Mouse (Mus musculus): ENCODE measurements at regions not wholly inside any gene's neighbourhood (a gene's known extent, or its start where the extent isn't known, plus 50 kb on each side); places are given as distances from the start of the nearest gene placed in this dataset.
A peak's percentile ranks its signal among the peaks of the same experiment; 100 is the strongest.

DNA sequence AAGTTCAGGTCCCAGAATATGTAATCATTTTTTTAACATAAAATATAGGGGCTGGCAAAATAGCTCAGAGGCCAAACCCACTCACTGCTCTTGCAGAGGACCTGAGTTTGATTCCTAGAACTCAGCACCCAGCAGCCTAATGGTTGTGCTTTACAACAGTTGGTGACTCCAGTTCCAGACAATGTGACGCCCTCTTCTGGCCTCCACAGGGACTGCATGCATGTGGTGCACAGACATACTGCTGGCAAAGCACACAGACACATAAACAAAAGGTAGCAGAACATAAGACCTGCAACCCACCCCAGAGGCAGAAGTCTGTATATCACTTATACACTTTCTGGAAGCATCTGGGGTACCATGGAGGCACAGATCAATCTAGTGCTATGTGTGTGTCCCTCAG, 87.5 kb downstream of the Ackr3 start:
- Histone ChIP-seq H3K27me3 (no peaks in the 10 kb centered on the region), H3K9ac (replicated peaks) (no peak overlapping the region), H3K4me1 (0 out of 2 replicates have a peak, but pooled peaks cover 3% of the 10 kb centered on the region), H3K4me2 (replicated peaks) (no peak overlapping the region), H3K4me3 (no peak overlapping the region), H3K9me3 (no peaks in the 10 kb centered on the region), H3K36me3 (no peaks in the 10 kb centered on the region), H3K27ac (replicated peaks) (no peak overlapping the region)
- ATAC-seq (replicated peaks) = no peak
- 83% methylated on average over 1 of the region's 1 CpGs for WGBS

GRCm38 (mm10) chr1:90297751-90298150, 94.0 kb downstream of the Ackr3 start:
- Histone ChIP-seq H3K27ac (replicated peaks) (no peak overlapping the region), H3K4me2 (replicated peaks) (no peak overlapping the region), H3K9ac (replicated peaks) (no peak overlapping the region), H3K9me3 (no peaks in the 10 kb centered on the region), H3K36me3 (no peaks in the 10 kb centered on the region), H3K4me3 (no peak overlapping the region), H3K4me1 (no peaks in the 10 kb centered on the region), H3K27me3 (no peaks in the 10 kb centered on the region)
- ATAC-seq (replicated peaks) = no peak
- 85% methylated on average over 5 of the region's 5 CpGs for WGBS

- no peaks in the 10 kb centered on the region for H3K9me3 ChIP-seq
Observed at GRCm38 (mm10) chr1:90300229-90300628, 96.4 kb downstream of the Ackr3 start.

DNA sequence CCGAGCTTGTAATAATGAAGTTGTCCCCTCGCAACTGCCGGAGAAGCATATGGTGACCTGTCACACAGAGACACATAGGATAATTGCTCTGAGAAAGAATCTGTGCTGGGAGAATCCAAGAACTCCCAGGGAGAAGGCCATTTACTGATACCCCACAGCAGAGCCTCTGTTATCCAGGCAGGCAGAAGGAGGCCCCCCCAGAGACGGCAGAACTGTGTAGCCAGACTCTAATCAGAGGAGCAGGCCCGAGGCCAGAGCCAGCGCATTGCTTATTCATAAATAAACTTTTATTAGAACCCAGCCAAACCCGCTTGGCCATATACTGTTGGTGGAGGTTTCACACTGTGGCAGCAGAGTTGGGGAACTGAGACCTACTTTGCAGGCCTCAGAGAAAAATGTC, 100.6 kb downstream of the Ackr3 start:
- H3K4me1 ChIP-seq = no peaks in the 10 kb centered on the region
- 43% methylated on average over 7 of the region's 7 CpGs for WGBS
- no peaks in the 10 kb centered on the region for H3K36me3 ChIP-seq
- H3K27ac ChIP-seq (replicated peaks) = no peak overlapping the region
- H3K4me3 ChIP-seq = no peak overlapping the region
- no peak overlapping the region for H3K4me2 ChIP-seq (replicated peaks)
- no peak overlapping the region for H3K9ac ChIP-seq (replicated peaks)
- no peaks in the 10 kb centered on the region for H3K9me3 ChIP-seq
- ATAC-seq (replicated peaks) = 0 out of 2 replicates have a peak, but pooled peaks have one; percentile 48
- no peaks in the 10 kb centered on the region for H3K27me3 ChIP-seq

More at GRCm38 (mm10) chr1:90300229-90300628, 96.4 kb downstream of the Ackr3 start:
- Histone ChIP-seq H3K27me3 (no peaks in the 10 kb centered on the region), H3K4me3 (no peak overlapping the region), H3K4me2 (replicated peaks) (no peak overlapping the region), H3K36me3 (no peaks in the 10 kb centered on the region), H3K9ac (replicated peaks) (no peak overlapping the region), H3K4me1 (no peaks in the 10 kb centered on the region), H3K27ac (replicated peaks) (no peak overlapping the region)
- ATAC-seq (replicated peaks) = no peak
- 87% methylated on average over 10 of the region's 10 CpGs for WGBS

GRCm38 (mm10) chr1:90311016-90311415, 107.2 kb downstream of the Ackr3 start:
- Histone ChIP-seq H3K4me3 (no peak overlapping the region), H3K9me3 (no peaks in the 10 kb centered on the region), H3K4me1 (peaks cover 9% of the 10 kb centered on the region), H3K9ac (replicated peaks) (no peak overlapping the region), H3K36me3 (no peaks in the 10 kb centered on the region), H3K4me2 (replicated peaks) (no peak overlapping the region), H3K27ac (replicated peaks) (no peak overlapping the region), H3K27me3 (no peaks in the 10 kb centered on the region)
- WGBS = 74% methylated on average over 3 of the region's 3 CpGs
- no peak for ATAC-seq (replicated peaks)

DNA sequence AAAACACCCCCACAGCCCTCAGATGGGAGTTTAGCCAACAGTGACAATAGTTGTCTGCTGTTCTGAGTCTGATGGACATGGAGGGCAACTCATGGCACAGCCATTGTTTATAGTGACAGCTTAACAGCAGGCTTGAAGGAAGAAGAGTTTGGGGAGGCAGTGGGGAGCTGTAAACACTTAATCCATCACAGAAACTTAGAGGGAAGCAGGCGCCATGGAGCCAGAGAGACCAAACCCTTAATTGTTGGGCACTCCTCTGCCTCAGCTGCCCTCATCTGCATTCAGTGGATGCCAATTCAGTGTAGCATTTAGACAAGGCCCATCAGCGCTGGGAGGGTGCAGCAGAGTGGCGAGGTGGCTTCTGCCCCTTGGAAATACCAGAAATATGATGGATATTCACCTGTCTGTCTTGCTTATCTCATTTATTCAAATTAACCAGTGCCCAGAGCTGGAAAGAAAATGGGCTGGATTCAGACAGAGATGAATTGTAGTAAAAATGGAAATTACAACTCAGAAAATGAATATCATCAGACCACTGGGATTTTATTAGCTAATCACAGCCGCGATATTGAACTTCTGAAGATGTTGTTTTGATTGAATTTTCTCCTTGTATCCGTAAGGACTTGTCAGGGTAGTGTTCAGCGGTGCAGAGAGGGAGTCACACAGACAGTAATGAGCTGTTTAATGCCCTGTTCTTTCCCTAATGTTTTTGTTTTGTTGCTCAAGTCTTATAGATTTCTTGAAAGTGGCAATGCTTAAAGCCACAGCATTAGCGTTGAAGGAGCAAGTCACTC, 108.1 kb downstream of the Ackr3 start:
- peaks cover 9% of the 10 kb centered on the region for H3K4me1 ChIP-seq
- ATAC-seq (replicated peaks) = no peak
- H3K9me3 ChIP-seq = no peaks in the 10 kb centered on the region
- no peaks in the 10 kb centered on the region for H3K36me3 ChIP-seq
- no peak overlapping the region for H3K4me2 ChIP-seq (replicated peaks)
- H3K4me3 ChIP-seq = no peak overlapping the region
- WGBS = 53% methylated on average over 8 of the region's 8 CpGs
- no peaks in the 10 kb centered on the region for H3K27me3 ChIP-seq
- no peak overlapping the region; the same call in 1 of the 2 replicates for H3K27ac ChIP-seq (replicated peaks)
- H3K9ac ChIP-seq (replicated peaks) = no peak overlapping the region

GRCm38 (mm10) chr1:90313750-90314359, 110.1 kb downstream of the Ackr3 start:
- Histone ChIP-seq H3K27ac (replicated peaks) (no peak overlapping the region), H3K9ac (replicated peaks) (no peak overlapping the region), H3K4me3 (no peak overlapping the region), H3K4me2 (replicated peaks) (no peak overlapping the region), H3K27me3 (no peaks in the 10 kb centered on the region), H3K4me1 (peaks cover 15% of the 10 kb centered on the region), H3K36me3 (no peaks in the 10 kb centered on the region), H3K9me3 (no peaks in the 10 kb centered on the region)
- ATAC-seq (replicated peaks) = no peak
- 74% methylated on average over 12 of the region's 12 CpGs for WGBS

- Histone ChIP-seq H3K4me2 (replicated peaks) (no peak overlapping the region), H3K36me3 (no peaks in the 10 kb centered on the region), H3K9ac (replicated peaks) (no peak overlapping the region), H3K9me3 (no peaks in the 10 kb centered on the region), H3K27me3 (no peaks in the 10 kb centered on the region), H3K4me3 (no peak overlapping the region), H3K4me1 (0 out of 2 replicates have a peak, but pooled peaks cover 9% of the 10 kb centered on the region), H3K27ac (replicated peaks) (no peak overlapping the region)
- ATAC-seq (replicated peaks) = peak; percentile 57; the same call in 1 of the 2 replicates
- 44% methylated on average over 6 of the region's 6 CpGs for WGBS
Observed at GRCm38 (mm10) chr1:90317902-90318301, 114.1 kb downstream of the Ackr3 start.

- ATAC-seq (replicated peaks) = no peak
- WGBS = 79% methylated on average over 9 of the region's 9 CpGs
- no peak overlapping the region for H3K4me3 ChIP-seq
- H3K4me1 ChIP-seq = 0 out of 2 replicates have a peak, but pooled peaks cover 9% of the 10 kb centered on the region
- no peak overlapping the region for H3K27ac ChIP-seq (replicated peaks)
- H3K9me3 ChIP-seq = no peaks in the 10 kb centered on the region
- H3K27me3 ChIP-seq = no peaks in the 10 kb centered on the region
- H3K9ac ChIP-seq (replicated peaks) = no peak overlapping the region
- no peak overlapping the region for H3K4me2 ChIP-seq (replicated peaks)
- H3K36me3 ChIP-seq = no peaks in the 10 kb centered on the region
Observed at GRCm38 (mm10) chr1:90318502-90318901, 114.7 kb downstream of the Ackr3 start.

DNA sequence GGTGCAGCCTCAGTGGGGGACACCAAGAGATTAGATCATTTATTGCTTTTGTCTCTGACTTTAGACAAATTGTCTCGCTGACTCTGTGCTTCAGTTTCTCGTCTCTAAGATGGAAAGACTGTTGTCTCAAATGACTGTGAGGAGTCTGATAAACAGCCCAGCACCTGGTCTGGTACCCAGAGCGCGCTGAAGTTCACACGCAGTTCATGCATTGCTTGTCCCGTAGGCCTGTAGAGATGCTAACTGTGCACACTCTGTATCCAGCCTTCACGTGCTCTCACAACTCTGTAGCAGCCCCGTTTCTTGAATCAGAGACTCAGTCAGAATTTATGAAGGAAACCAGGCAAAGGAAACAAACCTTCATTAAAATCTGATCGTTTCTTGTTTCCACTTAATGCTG, 116.7 kb downstream of the Ackr3 start:
- WGBS = 64% methylated on average over 9 of the region's 9 CpGs

GRCm38 (mm10) chr1:90321501-90321900, 117.7 kb downstream of the Ackr3 start:
- Histone ChIP-seq H3K4me2 (replicated peaks) (no peak overlapping the region), H3K27ac (replicated peaks) (no peak overlapping the region), H3K4me3 (no peak overlapping the region), H3K4me1 (peaks cover 9% of the 10 kb centered on the region; the same call in 1 of the 2 replicates), H3K9ac (replicated peaks) (no peak overlapping the region), H3K36me3 (no peaks in the 10 kb centered on the region), H3K9me3 (no peaks in the 10 kb centered on the region), H3K27me3 (no peaks in the 10 kb centered on the region)
- 79% methylated on average over 8 of the region's 8 CpGs for WGBS
- ATAC-seq (replicated peaks) = no peak

More for the DNA sequence above, 116.7 kb downstream of the Ackr3 start:
- H3K27ac ChIP-seq (replicated peaks) = no peak overlapping the region
- H3K4me1 ChIP-seq = 0 out of 2 replicates have a peak, but pooled peaks cover 9% of the 10 kb centered on the region
- no peaks in the 10 kb centered on the region for H3K36me3 ChIP-seq
- no peaks in the 10 kb centered on the region for H3K27me3 ChIP-seq
- H3K9ac ChIP-seq (replicated peaks) = no peak overlapping the region
- no peak for ATAC-seq (replicated peaks)
- H3K9me3 ChIP-seq = no peaks in the 10 kb centered on the region
- no peak overlapping the region for H3K4me2 ChIP-seq (replicated peaks)
- H3K4me3 ChIP-seq = no peak overlapping the region

DNA sequence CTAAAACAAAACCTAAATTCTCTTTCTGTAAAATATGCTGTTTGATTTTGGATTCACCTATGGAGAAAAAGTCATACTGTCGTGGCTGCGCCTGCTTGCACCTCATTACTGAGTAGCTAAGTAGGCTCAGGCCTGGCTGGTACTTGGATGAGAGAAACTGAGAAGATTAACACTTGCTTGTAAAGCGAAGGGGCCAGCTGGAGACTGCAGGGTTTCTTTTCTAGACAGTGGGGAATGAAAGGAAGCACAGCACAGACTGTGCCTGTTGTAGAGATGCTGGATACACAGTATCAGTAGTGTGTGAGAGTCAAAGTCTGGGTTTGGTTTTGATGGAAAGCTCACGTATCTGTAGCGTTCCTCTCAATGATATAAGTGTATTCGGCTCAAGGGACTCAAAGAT, 123.5 kb downstream of the Ackr3 start:
- ATAC-seq (replicated peaks) = peak; percentile 71
- 36% methylated on average over 6 of the region's 6 CpGs for WGBS

More for the DNA sequence above, 123.5 kb downstream of the Ackr3 start:
- Histone ChIP-seq H3K27ac (replicated peaks) (peak overlapping the region; percentile 12), H3K27me3 (no peaks in the 10 kb centered on the region), H3K4me2 (replicated peaks) (no peak overlapping the region), H3K4me3 (no peak overlapping the region), H3K9me3 (no peaks in the 10 kb centered on the region), H3K4me1 (peaks cover 23% of the 10 kb centered on the region), H3K9ac (replicated peaks) (no peak overlapping the region), H3K36me3 (no peaks in the 10 kb centered on the region)

All from forebrain, embryonic 15.5 days (tissue).